Mouse (Mus musculus): ENCODE data around the gene Rcc1l.

The Rcc1l gene

GRCm38 (mm10) chr5:134176169-134176881, at the start of gene Rcc1l:
Gene Rcc1l, minus strand, starts transcription at chr5:134176774.
- DNase-seq = peak; percentile 83

GRCm38 (mm10) chr5:134225110-134225901, 48.7 kb upstream of the Rcc1l start:
- no peak for DNase-seq

- no peak for DNase-seq
These were observed 45.2 kb upstream of the Rcc1l start for GRCm38 (mm10) chr5:134221708-134222150.

GRCm38 (mm10) chr5:134221278-134221677, 44.7 kb upstream of the Rcc1l start:
- no peak for DNase-seq

- no peak for DNase-seq
These were observed 41.3 kb upstream of the Rcc1l start for GRCm38 (mm10) chr5:134217900-134218299.

- no peak for DNase-seq
These were observed 37.6 kb upstream of the Rcc1l start for GRCm38 (mm10) chr5:134214021-134214806.

GRCm38 (mm10) chr5:134209931-134210554, 33.5 kb upstream of the Rcc1l start:
- DNase-seq = no peak

GRCm38 (mm10) chr5:134206721-134207120, 30.1 kb upstream of the Rcc1l start:
- no peak for DNase-seq

GRCm38 (mm10) chr5:134193664-134194063, 17.1 kb upstream of the Rcc1l start:
- DNase-seq = no peak

- DNase-seq = no peak
These were observed 12.0 kb upstream of the Rcc1l start for GRCm38 (mm10) chr5:134188571-134188970.

GRCm38 (mm10) chr5:134186961-134187731, 10.6 kb upstream of the Rcc1l start:
- peak; percentile 67 for DNase-seq

GRCm38 (mm10) chr5:134186059-134186458, 9.5 kb upstream of the Rcc1l start:
- no peak for DNase-seq

- DNase-seq = peak; percentile 99
These were observed 7.6 kb upstream of the Rcc1l start, which contains the start of gene Gtf2ird2 for GRCm38 (mm10) chr5:134183880-134184808. Gene Gtf2ird2, plus strand, starts transcription at chr5:134184019.

GRCm38 (mm10) chr5:134183162-134183561, 6.6 kb upstream of the Rcc1l start:
- no peak for DNase-seq

GRCm38 (mm10) chr5:134182735-134183134, 6.2 kb upstream of the Rcc1l start:
- DNase-seq = no peak

- no peak for DNase-seq
These were observed 5.6 kb upstream of the Rcc1l start for GRCm38 (mm10) chr5:134182172-134182571.

- DNase-seq = peak; percentile 85
These were observed 3.3 kb upstream of the Rcc1l start for GRCm38 (mm10) chr5:134179871-134180270.

GRCm38 (mm10) chr5:134178536-134178935, 2.0 kb upstream of the Rcc1l start:
- no peak for DNase-seq

GRCm38 (mm10) chr5:134175696-134176095, 878 bp downstream of the Rcc1l start:
- DNase-seq = no peak

- no peak for DNase-seq
These were observed 3.4 kb downstream of the Rcc1l start for GRCm38 (mm10) chr5:134173206-134173605.

GRCm38 (mm10) chr5:134170167-134170566, 6.4 kb downstream of the Rcc1l start:
- DNase-seq = no peak
